Mouse (Mus musculus): Measurements from ENCODE around the gene Htr3a. TPM values are rescaled to one million over a fixed set of nuclear protein-coding genes. Genes with fewer than 3 reads are reported as not detected.

Gene Htr3a
- total RNA-seq (2021) (under 1 TPM in 1 of 2 experiments, not detected in 1; 0.25 TPM), polyA plus RNA-seq (2012; rRNA removed) (1.6 and 1.8 TPM in 2 replicates)
- long read RNA-seq: 0 reads

GRCm38 (mm10) chr9:48910885-48911537, at the start of gene Htr3a:
Gene Htr3a, minus strand, starts transcription at chr9:48911099.
- DNase-seq: peak; percentile 47 to 61
- no peaks in the 10 kb centered on the region for H3K27me3 ChIP-seq (ENCODE audit: control insufficient read depth, insufficient read depth, low read length)
- H3K27ac ChIP-seq: no peak within 1 kb of the TSS
- H3K36me3 ChIP-seq (ENCODE audit: control insufficient read depth, insufficient read depth, low read length): no peaks in the 10 kb centered on the region
- TF ChIP-seq CTCF (IDR thresholded peaks at IDR 0.05) (no peak), POLR2A (IDR thresholded peaks at IDR 0.05; ENCODE audit: insufficient read depth, low read depth, low read length) (no peak), EP300 (IDR thresholded peaks at IDR 0.05; ENCODE audit: insufficient read depth, low read depth, low read length) (no peak)
- no peak within 1 kb of the TSS for H3K9ac ChIP-seq (ENCODE audit: low read depth, low read length)
- WGBS: 2% methylated on average over 9 of the region's 9 CpGs
- no peaks in the 10 kb centered on the region; the same call in 1 of the 2 replicates for H3K4me1 ChIP-seq (ENCODE audit: control insufficient read depth, insufficient read depth, low read length)
- no peak within 1 kb of the TSS for H3K4me3 ChIP-seq
- H3K79me2 ChIP-seq (replicated peaks; ENCODE audit: control insufficient read depth, insufficient read depth, low read length): no peaks in the 10 kb centered on the region
- intact Hi-C loops (cut with DNase I): no loop called here

DNA sequence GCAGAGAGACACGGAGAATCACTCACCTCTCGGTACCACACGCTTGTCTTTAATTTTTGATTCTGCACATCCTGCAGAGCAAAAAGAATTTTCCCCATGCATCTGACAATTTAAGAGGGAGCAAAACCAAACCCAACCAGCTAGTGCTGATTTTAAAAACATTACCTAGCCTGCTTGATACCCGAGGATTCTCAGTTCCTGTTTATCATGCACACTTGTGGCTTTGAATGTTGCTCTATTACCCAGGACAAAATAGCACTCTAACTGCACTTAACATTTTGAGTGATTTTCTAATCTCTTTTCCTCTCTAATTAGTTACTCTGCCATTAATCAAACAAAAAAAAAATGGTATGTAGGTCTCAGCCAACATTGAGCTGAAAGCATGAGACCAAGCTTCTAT, 36.7 kb upstream of the Htr3a start:
- 81% methylated on average over 4 of the region's 4 CpGs for WGBS
- Histone ChIP-seq H3K9ac (ENCODE audit: low read depth, low read length) (no peak overlapping the region), H3K4me3 (no peak overlapping the region), H3K79me2 (replicated peaks; ENCODE audit: control insufficient read depth, insufficient read depth, low read length) (no peaks in the 10 kb centered on the region), H3K27me3 (ENCODE audit: control insufficient read depth, insufficient read depth, low read length) (no peaks in the 10 kb centered on the region), H3K27ac (no peak overlapping the region), H3K36me3 (ENCODE audit: control insufficient read depth, insufficient read depth, low read length) (no peaks in the 10 kb centered on the region), H3K4me1 (ENCODE audit: control insufficient read depth, insufficient read depth, low read length) (no peaks in the 10 kb centered on the region)
- intact Hi-C loops (cut with DNase I): no loop called here
- TF ChIP-seq EP300 (IDR thresholded peaks at IDR 0.05; ENCODE audit: insufficient read depth, low read depth, low read length): no peak
- no peak for TF ChIP-seq POLR2A (IDR thresholded peaks at IDR 0.05; ENCODE audit: insufficient read depth, low read depth, low read length)
- TF ChIP-seq CTCF (IDR thresholded peaks at IDR 0.05): no peak
- DNase-seq: no peak

DNA sequence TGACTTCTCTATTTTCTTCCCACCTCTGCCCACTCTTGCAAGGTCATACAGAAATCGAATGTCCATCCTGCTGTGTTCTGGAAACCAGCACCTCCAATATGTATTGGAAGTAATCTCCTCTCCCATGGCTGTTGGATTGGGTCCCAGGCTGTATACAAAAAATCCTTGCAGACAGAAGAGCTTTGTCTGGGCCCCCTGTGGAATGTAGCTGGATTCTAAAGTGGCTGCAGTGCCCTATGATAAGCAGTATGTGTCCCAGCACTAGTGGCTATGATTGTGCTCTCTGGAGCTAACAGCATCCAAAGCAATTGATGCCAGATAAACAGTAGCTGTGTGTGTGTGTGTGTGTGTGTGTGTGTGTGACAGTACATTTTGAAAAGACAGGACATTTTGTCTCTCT, 31.4 kb upstream of the Htr3a start:
- 40% methylated on average over 1 of the region's 1 CpGs for WGBS
- TF ChIP-seq EP300 (IDR thresholded peaks at IDR 0.05; ENCODE audit: insufficient read depth, low read depth, low read length) (no peak), POLR2A (IDR thresholded peaks at IDR 0.05; ENCODE audit: insufficient read depth, low read depth, low read length) (no peak), CTCF (IDR thresholded peaks at IDR 0.05) (no peak)
- Histone ChIP-seq H3K27me3 (ENCODE audit: control insufficient read depth, insufficient read depth, low read length) (no peaks in the 10 kb centered on the region), H3K4me3 (no peak overlapping the region), H3K79me2 (replicated peaks; ENCODE audit: control insufficient read depth, insufficient read depth, low read length) (no peaks in the 10 kb centered on the region), H3K4me1 (ENCODE audit: control insufficient read depth, insufficient read depth, low read length) (no peaks in the 10 kb centered on the region), H3K9ac (ENCODE audit: low read depth, low read length) (no peak overlapping the region), H3K36me3 (ENCODE audit: control insufficient read depth, insufficient read depth, low read length) (no peaks in the 10 kb centered on the region), H3K27ac (no peak overlapping the region)
- intact Hi-C loops (cut with DNase I): no loop called here
- no peak for DNase-seq

- Histone ChIP-seq H3K9ac (ENCODE audit: low read depth, low read length) (no peak overlapping the region), H3K79me2 (replicated peaks; ENCODE audit: control insufficient read depth, insufficient read depth, low read length) (no peaks in the 10 kb centered on the region), H3K36me3 (ENCODE audit: control insufficient read depth, insufficient read depth, low read length) (no peaks in the 10 kb centered on the region), H3K27ac (no peak overlapping the region), H3K4me1 (ENCODE audit: control insufficient read depth, insufficient read depth, low read length) (no peaks in the 10 kb centered on the region), H3K27me3 (ENCODE audit: control insufficient read depth, insufficient read depth, low read length) (no peaks in the 10 kb centered on the region; the same call in 1 of the 2 replicates), H3K4me3 (no peak overlapping the region)
- DNase-seq: no peak
- no peak for TF ChIP-seq CTCF (IDR thresholded peaks at IDR 0.05)
- WGBS: 69% methylated on average over 5 of the region's 5 CpGs
- intact Hi-C loops (cut with DNase I): no loop called here
Measured at GRCm38 (mm10) chr9:48929436-48929835, 18.5 kb upstream of the Htr3a start.

DNA sequence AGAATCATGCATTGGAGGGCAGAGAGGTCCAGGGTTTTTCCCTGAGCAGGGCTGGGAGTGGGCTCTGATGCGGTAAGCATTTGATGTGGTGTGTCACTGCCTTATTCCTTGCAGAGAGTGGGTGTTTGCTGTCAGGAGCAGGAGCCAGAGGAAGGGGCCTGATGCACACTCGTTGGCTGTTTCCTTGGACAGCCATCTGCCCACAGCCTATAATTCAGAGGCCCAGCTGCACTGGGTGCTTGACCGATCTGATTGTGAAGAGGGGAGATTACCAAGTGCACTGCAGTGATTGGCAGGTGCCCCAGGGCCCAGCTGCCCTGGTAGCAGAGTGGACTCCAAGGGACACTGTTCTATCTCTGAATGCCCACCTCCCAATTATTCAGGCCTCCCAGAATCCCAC, 17.9 kb upstream of the Htr3a start:
- no peak overlapping the region for H3K27ac ChIP-seq
- no peak for TF ChIP-seq POLR2A (IDR thresholded peaks at IDR 0.05; ENCODE audit: insufficient read depth, low read depth, low read length)
- TF ChIP-seq EP300 (IDR thresholded peaks at IDR 0.05; ENCODE audit: insufficient read depth, low read depth, low read length): no peak
- no peak for TF ChIP-seq CTCF (IDR thresholded peaks at IDR 0.05)

DNA sequence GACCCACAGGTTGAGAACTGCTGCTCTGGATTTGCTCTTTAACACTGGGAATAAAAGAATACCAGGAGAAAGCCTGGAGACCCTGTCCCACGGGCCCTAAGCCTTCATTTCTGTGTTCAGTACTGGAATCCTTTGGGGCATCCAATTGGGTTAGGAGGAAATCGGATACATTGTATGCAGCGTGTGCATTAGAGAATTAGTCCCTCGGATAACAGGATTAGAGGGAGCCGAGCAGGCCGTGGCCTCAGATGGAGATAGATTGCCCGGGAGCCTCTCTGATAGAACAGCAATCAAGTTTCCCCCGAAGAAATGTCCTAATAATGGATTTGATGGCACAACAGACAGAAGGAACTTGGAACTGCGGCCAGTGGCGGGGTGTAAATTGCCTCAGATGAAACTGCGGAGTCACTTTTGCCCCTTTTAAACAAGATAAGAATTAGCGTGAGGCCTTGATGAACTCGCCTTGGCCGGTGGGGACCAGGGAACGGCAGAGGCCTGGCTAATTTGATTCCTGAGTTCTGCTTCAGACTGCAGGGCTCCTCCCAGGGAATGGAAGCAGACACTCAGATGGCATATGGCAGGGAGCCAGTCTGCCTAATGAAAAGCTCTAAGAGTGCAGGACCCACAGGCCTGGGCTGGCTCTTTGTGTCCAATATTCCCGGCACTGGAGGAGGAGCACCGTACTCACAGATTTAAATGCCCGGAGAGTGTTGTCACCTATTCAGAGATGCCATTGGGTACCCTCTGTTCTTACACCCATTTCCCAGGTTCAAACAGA, 5.3 kb upstream of the Htr3a start:
- 70% methylated on average over 18 of the region's 18 CpGs for WGBS
- no peaks in the 10 kb centered on the region for H3K27me3 ChIP-seq (ENCODE audit: control insufficient read depth, insufficient read depth, low read length)
- no peaks in the 10 kb centered on the region for H3K36me3 ChIP-seq (ENCODE audit: control insufficient read depth, insufficient read depth, low read length)
- no peaks in the 10 kb centered on the region for H3K79me2 ChIP-seq (replicated peaks; ENCODE audit: control insufficient read depth, insufficient read depth, low read length)
- no peak for DNase-seq
- H3K4me1 ChIP-seq (ENCODE audit: control insufficient read depth, insufficient read depth, low read length): no peaks in the 10 kb centered on the region; the same call in 1 of the 2 replicates
- H3K9ac ChIP-seq (ENCODE audit: low read depth, low read length): no peak overlapping the region
- H3K4me3 ChIP-seq: no peak overlapping the region
- no peak for TF ChIP-seq POLR2A (IDR thresholded peaks at IDR 0.05; ENCODE audit: insufficient read depth, low read depth, low read length)
- TF ChIP-seq CTCF (IDR thresholded peaks at IDR 0.05): no peak
- TF ChIP-seq EP300 (IDR thresholded peaks at IDR 0.05; ENCODE audit: insufficient read depth, low read depth, low read length): no peak
- H3K27ac ChIP-seq: no peak overlapping the region
- intact Hi-C loops (cut with DNase I): no loop called here

More for the DNA sequence above, 17.9 kb upstream of the Htr3a start:
- no peaks in the 10 kb centered on the region for H3K36me3 ChIP-seq (ENCODE audit: control insufficient read depth, insufficient read depth, low read length)
- no peak overlapping the region for H3K4me3 ChIP-seq
- 67% methylated on average over 3 of the region's 3 CpGs for WGBS
- intact Hi-C loops (cut with DNase I): no loop called here
- H3K79me2 ChIP-seq (replicated peaks; ENCODE audit: control insufficient read depth, insufficient read depth, low read length): no peaks in the 10 kb centered on the region
- H3K4me1 ChIP-seq (ENCODE audit: control insufficient read depth, insufficient read depth, low read length): no peaks in the 10 kb centered on the region
- H3K9ac ChIP-seq (ENCODE audit: low read depth, low read length): no peak overlapping the region
- no peaks in the 10 kb centered on the region; the same call in 1 of the 2 replicates for H3K27me3 ChIP-seq (ENCODE audit: control insufficient read depth, insufficient read depth, low read length)
- DNase-seq: no peak
